In genomic region chr6:34475391-34475790, GRCm38 (mm10) we compare ENCODE assay signal across 8 mouse cellular contexts. TPM values are rescaled to one million over a fixed set of nuclear protein-coding genes. Genes with fewer than 3 reads are reported as not detected.
DNase-seq lines count a peak whose midpoint lies in the region; ATAC-seq and TF ChIP-seq lines count a peak whose summit lies in the region.

No protein-coding gene starts in this region.

- H3K4me3 ChIP-seq in neural tube, embryonic 11.5 days (ENCODE audit: low read depth, low read length): peak overlapping the region; percentile 70
- peak overlapping the region; percentile 63; the same call in 1 of the 2 replicates for H3K4me3 ChIP-seq in embryonic fibroblast, embryonic 13.5 days (ENCODE audit: insufficient read depth, low read length)
- H3K4me3 ChIP-seq in limb, embryonic 11.5 days (ENCODE audit: low read depth, low read length): peak overlapping the region; percentile 48
- peak overlapping the region; percentile 46 for H3K4me3 ChIP-seq in stomach, embryonic 14.5 days (ENCODE audit: low read depth, low read length)

- H3K4me2 ChIP-seq in neural tube, embryonic 11.5 days (ENCODE audit: low read depth): peak overlapping the region; percentile 55
- H3K4me2 ChIP-seq in limb, embryonic 11.5 days (ENCODE audit: low read depth, severe bottlenecking): peak overlapping the region; percentile 51
- H3K4me2 ChIP-seq in stomach, embryonic 14.5 days (replicated peaks; ENCODE audit: low read depth, low read length): peak overlapping the region; percentile 47

- no peak overlapping the region for H3K27ac ChIP-seq in neural tube, embryonic 11.5 days (ENCODE audit: low read depth, low read length)
- no peak overlapping the region for H3K27ac ChIP-seq in embryonic fibroblast, embryonic 13.5 days (ENCODE audit: insufficient read depth, low read length)
- H3K27ac ChIP-seq in limb, embryonic 11.5 days (replicated peaks; ENCODE audit: low read depth, low read length): no peak overlapping the region
- H3K27ac ChIP-seq in stomach, embryonic 14.5 days (ENCODE audit: low read length): no peak overlapping the region

- 29% methylated on average over 6 of the region's 6 CpGs for WGBS in neural tube, embryonic 11.5 days
- WGBS in limb, embryonic 11.5 days: 35% methylated on average over 6 of the region's 6 CpGs
- 12% methylated on average over 6 of the region's 6 CpGs for WGBS in stomach, embryonic 14.5 days

- no peak for ATAC-seq in neural tube, embryonic 11.5 days (ENCODE audit: insufficient read depth, low FRiP score, low TSS enrichment)
- no peak for ATAC-seq in limb, embryonic 11.5 days (ENCODE audit: insufficient number of reproducible peaks, low FRiP score, low TSS enrichment, low read depth)
- ATAC-seq in stomach, embryonic 14.5 days (ENCODE audit: insufficient number of reproducible peaks, insufficient read depth, low FRiP score, low read depth): no peak

- no peaks in the 10 kb centered on the region for H3K27me3 ChIP-seq in neural tube, embryonic 11.5 days (ENCODE audit: control insufficient read depth, insufficient read depth, low read length)
- no peaks in the 10 kb centered on the region for H3K27me3 ChIP-seq in limb, embryonic 11.5 days (ENCODE audit: control insufficient read depth, insufficient read depth, low read length)
- no peaks in the 10 kb centered on the region for H3K27me3 ChIP-seq in stomach, embryonic 14.5 days (ENCODE audit: control insufficient read depth, insufficient read depth, low read length)

- no peaks in the 10 kb centered on the region for H3K9me3 ChIP-seq in neural tube, embryonic 11.5 days (ENCODE audit: control insufficient read depth, low read length)
- H3K9me3 ChIP-seq in limb, embryonic 11.5 days (ENCODE audit: control insufficient read depth, low read length): no peaks in the 10 kb centered on the region
- no peaks in the 10 kb centered on the region for H3K9me3 ChIP-seq in stomach, embryonic 14.5 days (ENCODE audit: control insufficient read depth, low read depth, low read length)

- peaks cover 19% of the 10 kb centered on the region for H3K4me1 ChIP-seq in neural tube, embryonic 11.5 days (ENCODE audit: control insufficient read depth, insufficient read depth, low read length)
- peaks cover 14% of the 10 kb centered on the region for H3K4me1 ChIP-seq in embryonic fibroblast, embryonic 13.5 days (ENCODE audit: control insufficient read depth, insufficient read depth, low read length)
- peaks cover 12% of the 10 kb centered on the region for H3K4me1 ChIP-seq in limb, embryonic 11.5 days (ENCODE audit: control insufficient read depth, insufficient read depth, low read length)
- H3K4me1 ChIP-seq in stomach, embryonic 14.5 days (ENCODE audit: control insufficient read depth, insufficient read depth, low read length): peaks cover 24% of the 10 kb centered on the region

- TF ChIP-seq POLR2A in embryonic fibroblast, embryonic 13.5 days (IDR thresholded peaks at IDR 0.05; ENCODE audit: low read depth, low read length): no peak

- no peak for DNase-seq in neural tube, embryonic 11.5 days (ENCODE audit: low spot score)
- DNase-seq in neural tube, embryonic 10.5 days (ENCODE audit: extremely low spot score, low spot score): no peak
- no peak for DNase-seq in limb, embryonic 11.5 days (ENCODE audit: low spot score)
- DNase-seq in cerebellum, postnatal 4 days (ENCODE audit: low spot score in 2 of 2): no peak
- no peak for DNase-seq in layer of hippocampus, postnatal 36 days
- no peak for DNase-seq in adrenal gland, postnatal 25 days

- peak overlapping the region; percentile 57 for H3K9ac ChIP-seq in neural tube, embryonic 11.5 days (ENCODE audit: low read length)
- peak overlapping the region; percentile 49 for H3K9ac ChIP-seq in limb, embryonic 11.5 days (ENCODE audit: low read length)
- peak overlapping the region; percentile 41 for H3K9ac ChIP-seq in stomach, embryonic 14.5 days (replicated peaks; ENCODE audit: low read depth, low read length)

- H3K36me3 ChIP-seq in neural tube, embryonic 11.5 days (ENCODE audit: control insufficient read depth, insufficient read depth, low read length): no peaks in the 10 kb centered on the region
- H3K36me3 ChIP-seq in limb, embryonic 11.5 days (ENCODE audit: control insufficient read depth, insufficient read depth, low read length): no peaks in the 10 kb centered on the region
- no peaks in the 10 kb centered on the region for H3K36me3 ChIP-seq in stomach, embryonic 14.5 days (ENCODE audit: control insufficient read depth, insufficient read depth, low read length)

- no peak for TF ChIP-seq CTCF in embryonic fibroblast, embryonic 13.5 days (IDR thresholded peaks at IDR 0.05; ENCODE audit: borderline replicate concordance, insufficient read depth, low read length)

RNA-seq across cellular contexts. Expression of gene Bpgm, which starts 0.6 kb away (rescaled TPM):
- polyA plus RNA-seq in neural tube, embryonic 11.5 days (2014; fragmentation: Nextera tagmentation; extraction: Ambion mirVana): 59.0 and 70.7 TPM in 2 replicates
- 36.7 and 40.9 TPM in 2 replicates for polyA plus RNA-seq in embryonic fibroblast, embryonic 13.5 days (2011; ENCODE audit: insufficient read length, low read depth, missing spikeins)
- 47.3 and 48.1 TPM in 2 replicates for polyA plus RNA-seq in limb, embryonic 11.5 days (2014; fragmentation: Nextera tagmentation; extraction: Ambion mirVana)
- 33.6 and 34.4 TPM in 2 replicates for polyA plus RNA-seq in stomach, embryonic 14.5 days (2014; fragmentation: Nextera tagmentation; extraction: Ambion mirVana)
- total RNA-seq in layer of hippocampus, postnatal 36 days (2021): 10 to 100 TPM; 65.7 to 69.3 TPM
- 21.5 and 27.4 TPM in 2 replicates for total RNA-seq in adrenal gland, postnatal 25 days (2021)
